Mouse (Mus musculus) intestine, postnatal 0 days (tissue): ENCODE data around the gene Tenm3. TPM values are rescaled to one million over a fixed set of nuclear protein-coding genes. Genes with fewer than 3 reads are reported as not detected.

Source experiments
- ATAC-seq: fragments of 200-750 bp; cut with Nextera tagmentation; 2 replicates; pipeline ENCODE4 v1.8.0; 2017; ENCODE audit warnings: mild to moderate bottlenecking, moderate TSS enrichment, moderate library complexity
- H3K27ac ChIP-seq: fragments of 300-500 bp; sonication (generic); 2 replicates; pipeline ENCODE4 v1.5.1; 2014; ENCODE audit warnings: mild to moderate bottlenecking, low read depth, low read length, moderate library complexity
- H3K27me3 ChIP-seq: fragments of 300-500 bp; sonication (generic); replicated peaks from 2 replicates; pipeline ENCODE4 v1.6.1; 2014; ENCODE audit warnings: low read length, mixed read lengths; ENCODE audit not compliant: control insufficient read depth, insufficient read depth
- H3K36me3 ChIP-seq: fragments of 300-500 bp; sonication (generic); 2 replicates; pipeline ENCODE4 v1.6.1; 2014; ENCODE audit warnings: mild to moderate bottlenecking, moderate library complexity; ENCODE audit not compliant: control insufficient read depth, insufficient read depth
- H3K4me1 ChIP-seq: fragments of 300-500 bp; sonication (generic); replicated peaks from 2 replicates; pipeline ENCODE4 v1.6.1; 2014; ENCODE audit warnings: antibody characterized with exemption, low read length, mixed read lengths; ENCODE audit not compliant: control insufficient read depth, insufficient read depth
- H3K4me2 ChIP-seq: fragments of 300-500 bp; sonication (generic); replicated peaks from 2 replicates; pipeline ENCODE4 v1.6.1; 2014; ENCODE audit warnings: low read depth, mild to moderate bottlenecking, moderate library complexity
- H3K4me3 ChIP-seq: fragments of 300-500 bp; sonication (generic); 2 replicates; pipeline ENCODE4 v1.5.1; 2014; ENCODE audit warnings: low read depth, low read length
- H3K9ac ChIP-seq: fragments of 300-500 bp; sonication (generic); 2 replicates; pipeline ENCODE4 v1.6.1; 2014; ENCODE audit warnings: mild to moderate bottlenecking, low read depth, low read length
- H3K9me3 ChIP-seq: fragments of 300-500 bp; sonication (generic); 2 replicates; pipeline ENCODE4 v1.6.1; 2016; ENCODE audit warnings: mixed run types; ENCODE audit not compliant: control insufficient read depth
- CTCF ChIP-seq: sonication (generic); IDR thresholded peaks from 2 replicates; pipeline ENCODE4 v1.5.1; 2016; ENCODE audit warnings: low read depth, mild to moderate bottlenecking, control low read depth, antibody characterized with exemption, moderate library complexity
- WGBS: fragments of 180-500 bp; shearing (Covaris S2); extraction: QIAGEN DNeasy Blood & Tissue Kit; methylation state at CpG from one replicate; pipeline ENCODE4 v1.1.7; 2014; 5-methylcytosine and 5-hydroxymethylcytosine counted together
- polyA plus RNA-seq: library from polyadenylated mRNA; unstranded; fragments of >200 nt; fragmentation: Nextera tagmentation; extraction: Ambion mirVana; gene quantifications from 2 replicates; pipeline ENCODE4 v1.2.1, GENCODE M21; 2015

The Tenm3 gene
- polyA plus RNA-seq, 1 experiment from 2014 or later: 5.3 TPM

DNA sequence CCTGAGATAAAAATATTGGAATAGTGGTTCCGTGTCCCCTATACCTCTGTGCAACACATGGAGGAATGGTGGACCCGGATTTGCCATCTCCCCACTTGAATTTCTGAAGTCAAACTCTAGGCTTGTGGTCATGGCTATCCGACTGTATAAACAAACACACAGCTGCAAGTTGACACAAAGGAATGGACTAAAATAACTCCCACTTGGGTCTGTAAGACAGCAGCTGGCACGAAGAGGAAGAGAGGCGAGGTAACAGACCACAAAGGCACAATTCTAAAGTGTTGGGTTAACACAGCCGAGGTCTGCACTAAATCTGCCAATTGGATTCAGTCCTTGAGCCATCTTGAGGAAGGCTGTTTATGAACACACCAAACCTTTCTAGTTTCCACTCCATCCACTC lies 548.2 kb downstream of the Tenm3 start:
- H3K27ac ChIP-seq: no peak overlapping the region
- H3K9me3 ChIP-seq: no peaks in the 10 kb centered on the region
- no peak overlapping the region for H3K4me3 ChIP-seq
- H3K36me3 ChIP-seq: peaks cover 8% of the 10 kb centered on the region
- no peaks in the 10 kb centered on the region for H3K27me3 ChIP-seq
- no peak for ATAC-seq
- no peaks in the 10 kb centered on the region for H3K4me1 ChIP-seq
- TF ChIP-seq CTCF: no peak
- no peak overlapping the region for H3K4me2 ChIP-seq
- 80% methylated on average over 6 of the region's 6 CpGs for WGBS
- no peak overlapping the region for H3K9ac ChIP-seq

DNA sequence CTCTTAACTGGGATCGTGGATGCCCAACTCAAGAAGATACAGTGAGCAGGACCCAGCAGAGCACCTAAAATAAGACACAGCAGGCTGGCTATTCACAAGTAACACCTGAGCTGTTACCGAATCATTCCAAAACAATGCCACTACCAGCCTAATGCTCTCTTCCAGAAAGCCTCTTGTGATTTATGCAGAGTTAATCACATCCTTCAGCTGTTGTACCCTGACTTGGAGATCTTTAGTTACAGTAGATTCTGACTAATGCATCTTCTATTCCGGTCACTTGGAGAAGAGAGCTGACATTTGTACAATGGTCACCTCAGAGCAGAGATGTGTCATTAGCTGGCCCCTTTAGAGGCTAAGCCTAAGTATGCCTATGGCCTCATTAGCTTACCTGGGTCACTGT lies 550.0 kb downstream of the Tenm3 start:
- WGBS: 97% methylated on average over 3 of the region's 3 CpGs
- H3K27ac ChIP-seq: no peak overlapping the region
- ATAC-seq: no peak
- H3K4me3 ChIP-seq: no peak overlapping the region
- TF ChIP-seq CTCF: no peak
- no peak overlapping the region for H3K4me2 ChIP-seq
- peaks cover 5% of the 10 kb centered on the region for H3K36me3 ChIP-seq
- no peaks in the 10 kb centered on the region for H3K9me3 ChIP-seq
- no peaks in the 10 kb centered on the region for H3K4me1 ChIP-seq
- H3K9ac ChIP-seq: no peak overlapping the region
- no peaks in the 10 kb centered on the region for H3K27me3 ChIP-seq

DNA sequence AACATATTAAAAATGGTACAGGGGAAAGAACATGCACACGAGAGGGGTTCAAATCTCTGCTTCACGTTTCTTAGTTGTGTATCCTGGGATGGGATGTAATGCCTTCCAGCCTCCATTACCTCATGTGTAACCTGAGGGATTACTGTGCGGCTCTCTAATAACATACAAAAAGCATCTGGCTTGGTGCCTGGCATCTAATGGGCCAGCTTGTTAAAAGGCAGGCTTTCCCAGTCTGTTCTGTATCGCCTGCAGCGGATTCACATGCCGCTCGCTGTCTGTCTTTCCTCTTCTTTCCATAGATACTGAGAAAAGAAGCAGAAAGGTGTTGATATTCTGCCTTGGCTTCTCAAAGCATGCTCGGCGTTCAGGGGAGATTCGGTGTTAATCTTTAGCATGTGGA lies 558.3 kb downstream of the Tenm3 start:
- TF ChIP-seq CTCF: no peak
- H3K9me3 ChIP-seq: no peaks in the 10 kb centered on the region
- H3K4me2 ChIP-seq: no peak overlapping the region
- H3K27ac ChIP-seq: no peak overlapping the region
- no peak for ATAC-seq
- H3K36me3 ChIP-seq: no peaks in the 10 kb centered on the region; the same call in 1 of the 2 replicates
- no peak overlapping the region for H3K4me3 ChIP-seq
- 91% methylated on average over 10 of the region's 10 CpGs for WGBS
- no peak overlapping the region for H3K9ac ChIP-seq
- H3K4me1 ChIP-seq: no peaks in the 10 kb centered on the region
- no peaks in the 10 kb centered on the region for H3K27me3 ChIP-seq

DNA sequence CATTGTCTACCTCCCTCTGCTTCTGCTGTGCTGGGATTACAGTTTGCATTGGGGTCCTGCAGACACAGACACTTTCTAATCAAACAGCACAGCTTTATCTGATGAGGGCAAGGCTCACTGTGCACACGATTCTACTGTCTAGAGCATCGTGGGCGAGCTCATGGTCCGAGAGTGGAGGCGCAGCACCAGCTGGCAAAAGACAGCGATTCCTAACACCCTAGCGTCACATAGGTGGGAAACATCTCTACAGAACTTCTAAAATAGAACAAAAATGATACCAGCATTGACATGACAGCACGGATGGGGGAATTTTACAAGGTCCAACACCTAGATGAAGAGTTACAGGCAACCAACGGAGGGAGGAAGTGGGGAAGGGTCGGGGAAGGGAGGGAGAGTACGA lies 561.9 kb downstream of the Tenm3 start:
- no peaks in the 10 kb centered on the region for H3K27me3 ChIP-seq
- no peak overlapping the region for H3K4me3 ChIP-seq
- no peak overlapping the region for H3K27ac ChIP-seq
- TF ChIP-seq CTCF: no peak
- H3K9me3 ChIP-seq: no peaks in the 10 kb centered on the region
- no peaks in the 10 kb centered on the region for H3K4me1 ChIP-seq
- no peaks in the 10 kb centered on the region; the same call in 1 of the 2 replicates for H3K36me3 ChIP-seq
- no peak overlapping the region for H3K9ac ChIP-seq
- 83% methylated on average over 11 of the region's 11 CpGs for WGBS
- H3K4me2 ChIP-seq: no peak overlapping the region
- ATAC-seq: no peak

DNA sequence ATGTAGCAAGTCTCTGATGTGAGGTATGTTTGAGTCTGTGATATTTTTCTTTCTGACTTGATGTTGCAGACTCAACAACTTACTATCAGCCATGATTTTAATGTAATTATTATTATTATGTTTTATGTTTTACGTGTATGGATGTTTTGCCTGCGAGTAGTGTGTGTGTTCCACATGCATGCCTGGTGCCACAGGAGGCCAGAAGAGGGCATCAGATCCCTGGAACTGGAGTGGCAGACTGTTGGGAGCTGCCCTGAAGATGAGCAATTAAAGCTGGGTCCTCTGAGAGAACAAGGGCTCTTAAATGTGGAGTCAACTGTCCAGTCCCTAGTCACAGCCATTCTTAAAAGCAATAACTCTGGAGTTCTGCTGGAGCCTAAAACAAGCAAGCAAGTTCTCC lies 564.4 kb downstream of the Tenm3 start:
- H3K4me3 ChIP-seq: no peak overlapping the region
- H3K4me2 ChIP-seq: no peak overlapping the region
- no peaks in the 10 kb centered on the region for H3K9me3 ChIP-seq
- H3K9ac ChIP-seq: no peak overlapping the region
- no peak for ATAC-seq
- WGBS: 86% methylated on average over 2 of the region's 2 CpGs
- H3K27ac ChIP-seq: no peak overlapping the region
- TF ChIP-seq CTCF: peak; percentile 52
- peaks cover 8% of the 10 kb centered on the region; the same call in 1 of the 2 replicates for H3K36me3 ChIP-seq
- H3K27me3 ChIP-seq: no peaks in the 10 kb centered on the region
- H3K4me1 ChIP-seq: no peaks in the 10 kb centered on the region

DNA sequence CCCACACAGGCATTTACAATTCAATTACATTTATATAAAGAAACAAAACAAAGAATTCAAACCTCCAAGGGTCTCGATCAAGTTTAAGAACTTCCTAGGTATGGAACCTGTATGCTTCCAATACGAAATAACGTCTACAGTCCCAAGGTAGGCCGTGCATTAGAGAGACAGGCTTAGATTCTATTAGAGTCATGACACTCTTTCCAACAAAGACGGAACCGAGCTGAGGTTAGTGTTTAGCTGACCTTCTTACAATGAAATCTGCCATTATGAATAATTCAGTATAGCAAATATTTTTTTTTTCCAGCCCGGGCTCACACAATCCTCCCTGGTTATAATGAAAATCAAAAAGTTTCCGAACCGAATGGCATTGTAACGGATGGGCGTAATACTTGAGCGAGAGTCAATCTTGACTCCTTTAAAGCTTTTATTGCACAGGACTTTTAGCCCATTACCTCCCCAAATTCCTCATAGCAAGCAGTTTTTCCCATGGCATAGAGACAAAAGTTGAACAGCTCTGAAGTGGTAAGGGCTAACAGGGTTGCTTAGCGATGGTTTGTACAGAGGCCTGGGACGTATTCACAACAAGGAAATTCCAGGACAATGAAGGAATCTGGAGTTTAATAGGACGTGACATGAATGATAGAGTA lies 565.6 kb downstream of the Tenm3 start:
- no peak for TF ChIP-seq CTCF
- ATAC-seq: no peak
- Histone ChIP-seq H3K9ac (no peak overlapping the region), H3K4me1 (no peaks in the 10 kb centered on the region), H3K36me3 (peaks cover 8% of the 10 kb centered on the region; the same call in 1 of the 2 replicates), H3K27ac (no peak overlapping the region), H3K4me2 (no peak overlapping the region), H3K4me3 (no peak overlapping the region), H3K27me3 (no peaks in the 10 kb centered on the region), H3K9me3 (no peaks in the 10 kb centered on the region)
- 94% methylated on average over 15 of the region's 15 CpGs for WGBS
